ENCODE assay signal across 18 mouse cellular contexts in genomic region chr4:145209690-145210088, GRCm38 (mm10). TPM values are rescaled to one million over a fixed set of nuclear protein-coding genes. Genes with fewer than 3 reads are reported as not detected.
DNase-seq lines count a peak whose midpoint lies in the region; ATAC-seq and TF ChIP-seq lines count a peak whose summit lies in the region.
"Had no signal": no experiment of that assay in that cellular context is flagged by ENCODE, and none has a peak within 500 bp of the region (broad histone marks: within the 10 kb centered on the region; RNA-seq: fewer than 3 reads in every experiment).

No protein-coding gene starts in this region.

- WGBS in embryonic facial prominence, embryonic 14.5 days = 12% methylated on average over 5 of the region's 5 CpGs

- no peaks in the 10 kb centered on the region for H3K27me3 ChIP-seq in embryonic facial prominence, embryonic 14.5 days (replicated peaks; ENCODE audit: control insufficient read depth, insufficient read depth, low read length)
- H3K27me3 ChIP-seq in myocyte (ENCODE audit: control insufficient read depth, insufficient read depth, insufficient read length) = no peaks in the 10 kb centered on the region
- H3K27me3 ChIP-seq: heart, embryonic 15.5 days; hindbrain, embryonic 15.5 days; midbrain, embryonic 12.5 days had no signal

- H3K4me3 ChIP-seq in ES-E14 (ENCODE audit: insufficient read depth in 1 of 2, low read depth in 1 of 2, low read length in 2 of 2, poor library complexity in 1 of 2, severe bottlenecking in 1 of 2) (no peak overlapping the region), myocyte (no peak overlapping the region)
- no peak overlapping the region for H3K4me3 ChIP-seq in embryonic facial prominence, embryonic 14.5 days (ENCODE audit: low read depth, low read length)
- H3K4me3 ChIP-seq: forebrain, embryonic 10.5 days; heart, embryonic 15.5 days; hindbrain, embryonic 15.5 days; midbrain, embryonic 12.5 days had no signal

- peaks cover 16 to 25% of the 10 kb centered on the region in 2 experiments for H3K4me1 ChIP-seq in ES-E14 (ENCODE audit: control insufficient read depth in 2 of 2, insufficient read depth in 2 of 2, low read length in 2 of 2, poor library complexity in 1 of 2)
- no peaks in the 10 kb centered on the region for H3K4me1 ChIP-seq in embryonic facial prominence, embryonic 14.5 days (ENCODE audit: control insufficient read depth, insufficient read depth, low read length)

- DNase-seq in lung, postnatal 36 days = peak; percentile 21
- DNase-seq in lung, postnatal 14 days = no peak
- DNase-seq in ES-E14 (ENCODE audit: low read depth, low spot score) = peak; percentile 82
- peak; percentile 68 for DNase-seq in embryonic facial prominence, embryonic 14.5 days (ENCODE audit: low spot score)
- DNase-seq in urinary bladder, postnatal 4 days (ENCODE audit: low spot score in 2 of 2) = no peak
- no peak for DNase-seq in adrenal gland, adult (ENCODE audit: inconsistent age in 2 of 2, low spot score in 1 of 2)
- DNase-seq: adrenal gland, postnatal 36 days; cerebellum, adult 9-10 months; heart, postnatal 36 days; left cerebral cortex, postnatal 4 days; thymus, adult 18-20 months had no signal

- in situ Hi-C loops in ES-E14 (cut with MboI; ENCODE audit: low sequenced_read_pairs in 2 of 2, unreplicated experiment in 2 of 2) = loop anchor here in 1 of 2 experiments (5.0 to 25.0 kb wide), 2 partner anchors 73 to 278 kb away; no protein-coding TSS in a partner anchor

- H3K36me3 ChIP-seq in ES-E14 (ENCODE audit: control insufficient read depth, insufficient read depth, low read length, poor library complexity, severe bottlenecking) (no peaks in the 10 kb centered on the region), myocyte (ENCODE audit: control insufficient read depth, insufficient read depth) (no peaks in the 10 kb centered on the region)
- no peaks in the 10 kb centered on the region for H3K36me3 ChIP-seq in embryonic facial prominence, embryonic 14.5 days (ENCODE audit: control insufficient read depth, insufficient read depth, low read length)
- H3K36me3 ChIP-seq: forebrain, embryonic 10.5 days; G1E; heart, embryonic 15.5 days; hindbrain, embryonic 15.5 days; midbrain, embryonic 12.5 days had no signal

- no peak overlapping the region for H3K9ac ChIP-seq in ES-E14 (ENCODE audit: insufficient read depth, low read depth, low read length, poor library complexity, severe bottlenecking)
- no peak overlapping the region for H3K9ac ChIP-seq in embryonic facial prominence, embryonic 14.5 days (ENCODE audit: low read depth, low read length)
- H3K9ac ChIP-seq: heart, embryonic 15.5 days; hindbrain, embryonic 15.5 days; midbrain, embryonic 12.5 days had no signal

- H3K4me2 ChIP-seq in embryonic facial prominence, embryonic 14.5 days (ENCODE audit: low read depth, low read length) = no peak overlapping the region
- peak overlapping the region; percentile 42 for H3K4me2 ChIP-seq in myocyte (ENCODE audit: low read depth)
- H3K4me2 ChIP-seq: heart, embryonic 15.5 days; hindbrain, embryonic 15.5 days; midbrain, embryonic 12.5 days had no signal

- no peaks in the 10 kb centered on the region for H3K9me3 ChIP-seq in ES-E14 (ENCODE audit: control insufficient read depth, insufficient read depth, low read depth, low read length)
- no peaks in the 10 kb centered on the region for H3K9me3 ChIP-seq in embryonic facial prominence, embryonic 14.5 days (ENCODE audit: control insufficient read depth, low read length)
- H3K9me3 ChIP-seq: forebrain, embryonic 10.5 days; G1E; heart, embryonic 15.5 days; hindbrain, embryonic 15.5 days; midbrain, embryonic 12.5 days had no signal

- no peak overlapping the region for H3ac ChIP-seq in myocyte (ENCODE audit: control insufficient read depth, insufficient read length)

- H3K79me2 ChIP-seq in myocyte (ENCODE audit: control insufficient read depth, insufficient read depth) = no peaks in the 10 kb centered on the region

- TF ChIP-seq POLR2A in myocyte (IDR thresholded peaks at IDR 0.05; ENCODE audit: insufficient read length, low read depth) = no peak

- ATAC-seq in embryonic facial prominence, embryonic 14.5 days (ENCODE audit: low read depth) = peak; percentile 51; the same call in 1 of the 2 replicates
- ATAC-seq: forebrain, embryonic 16.5 days had no signal

- H3K27ac ChIP-seq in ES-E14 (ENCODE audit: insufficient read depth, low read depth, low read length, poor library complexity, severe bottlenecking) = peak overlapping the region; percentile 84; the same call in 1 of the 2 replicates
- no peak overlapping the region for H3K27ac ChIP-seq in embryonic facial prominence, embryonic 14.5 days (replicated peaks; ENCODE audit: low read depth, low read length)
- H3K27ac ChIP-seq: forebrain, embryonic 10.5 days; heart, embryonic 15.5 days; hindbrain, embryonic 15.5 days; midbrain, embryonic 12.5 days had no signal

TF ChIP-seq in ES-E14, 5 proteins besides CTCF, POLR2A, EP300 and RAD21:
- no peak for TF ChIP-seq MAFK (IDR thresholded peaks at IDR 0.05; ENCODE audit: insufficient read depth, low read depth, low read length)
- no peak for TF ChIP-seq ZNF384 (IDR thresholded peaks at IDR 0.05; ENCODE audit: low read depth, low read length)
- no peak for TF ChIP-seq CHD2 (IDR thresholded peaks at IDR 0.05; ENCODE audit: low read depth, low read length)
- no peak for TF ChIP-seq ZC3H11A (IDR thresholded peaks at IDR 0.05; ENCODE audit: borderline replicate concordance, low read depth, low read length)
- no peak for TF ChIP-seq HCFC1 (IDR thresholded peaks at IDR 0.05; ENCODE audit: borderline replicate concordance, insufficient read depth, low read length)
TF ChIP-seq in ES-E14: peak in this region for 0.

TF ChIP-seq in myocyte, 11 proteins besides CTCF, POLR2A, EP300 and RAD21:
- no peak for TF ChIP-seq MYOG (IDR thresholded peaks at IDR 0.05; ENCODE audit: control insufficient read depth in 1 of 3, insufficient read depth in 1 of 3, insufficient read length in 2 of 3, low read depth in 2 of 3)
- TF ChIP-seq MYOD1 (IDR thresholded peaks at IDR 0.05; ENCODE audit: control insufficient read depth in 1 of 3, insufficient read length in 2 of 3, low read depth in 2 of 3) = no peak
- no peak for TF ChIP-seq TCF12 (IDR thresholded peaks at IDR 0.05; ENCODE audit: insufficient read depth, poor library complexity, severe bottlenecking)

RNA-seq across cellular contexts. Expression of gene Vps13d, which starts 14.9 kb away (rescaled TPM):
- 15.3 and 23.3 TPM in 2 replicates for total RNA-seq in ES-E14 (2012; rRNA removed)
- 14.5 and 16.0 TPM in 2 replicates for polyA plus RNA-seq in embryonic facial prominence, embryonic 14.5 days (2014; fragmentation: Nextera tagmentation; extraction: Ambion mirVana)
- 20.0 TPM for polyA plus RNA-seq in myocyte (2012; fragmentation: generic; extraction: Trizol)

RNA-seq across cellular contexts. Expression of gene Tnfrsf1b, which starts 37.0 kb away (rescaled TPM):
- total RNA-seq in ES-E14 (2012; rRNA removed) = 4.3 and 10.7 TPM in 2 replicates
- polyA plus RNA-seq in embryonic facial prominence, embryonic 14.5 days (2014; fragmentation: Nextera tagmentation; extraction: Ambion mirVana) = 3.9 and 4.5 TPM in 2 replicates
- 9.7 TPM for polyA plus RNA-seq in myocyte (2012; fragmentation: generic; extraction: Trizol)
- total RNA-seq: G1E had no signal
- polyA plus RNA-seq: G1E had no signal

Comparison
In these comparisons a context has a peak if more than half of its experiments do, and no peak if none do; other contexts are left out.
1. DNase-seq: peak in lung, postnatal 36 days (single experiment), ES-E14 (single experiment) and embryonic facial prominence, embryonic 14.5 days (single experiment); none in lung, postnatal 14 days (single experiment), urinary bladder, postnatal 4 days (0 of 2) and adrenal gland, adult (0 of 2).